Mouse (Mus musculus) CH12.LX (cell line): Measurements from ENCODE around the gene Zbtb38. TPM values are rescaled to one million over a fixed set of nuclear protein-coding genes. Genes with fewer than 3 reads are reported as not detected.
A peak's percentile ranks its signal among the peaks of the same experiment; 100 is the strongest.

Experiments
- DNase-seq: peaks from one replicate; pipeline ENCODE4 v3.0.0-alpha.2; 2013; ENCODE audit errors: extremely low read depth
- H3K27ac ChIP-seq: 2 replicates; pipeline ENCODE4 v1.5.1; 2012; ENCODE audit warnings: low read depth, mild to moderate bottlenecking, control low read depth, moderate library complexity; ENCODE audit not compliant: insufficient read depth
- H3K27me3 ChIP-seq: replicated peaks from 2 replicates; pipeline ENCODE3; 2012; ENCODE audit warnings: inconsistent platforms
- H3K36me3 ChIP-seq, 2 experiments: replicated peaks in 1 of 2; 2 replicates each; pipeline versions ENCODE3 to v1.6.1; 2012; ENCODE audit warnings: inconsistent platforms in 1 of 2, low read length in 1 of 2, mild to moderate bottlenecking in 1 of 2, mixed read lengths in 1 of 2, moderate library complexity in 1 of 2; ENCODE audit not compliant: control insufficient read depth in 1 of 2, insufficient read depth in 1 of 2
- H3K4me1 ChIP-seq, 2 experiments: 2 replicates each; pipeline ENCODE4 v1.6.1; 2012; ENCODE audit warnings: inconsistent platforms in 1 of 2, moderate library complexity in 1 of 2; ENCODE audit not compliant: insufficient read depth in 2 of 2, control insufficient read depth in 1 of 2
- H3K4me2 ChIP-seq: 2 replicates; pipeline ENCODE4 v1.6.1; 2012; ENCODE audit warnings: low read depth, mild to moderate bottlenecking, control low read depth; ENCODE audit not compliant: poor library complexity, insufficient read depth, severe bottlenecking
- H3K4me3 ChIP-seq, 3 experiments: fragments of 150-350 bp in 1 of 3; sonication (generic) in 1 of 3; replicated peaks in 1 of 3; 2 replicates each; pipeline versions ENCODE3 to v1.5.1; 2011 to 2012; ENCODE audit warnings: low read depth in 2 of 3, low read length in 2 of 3, mild to moderate bottlenecking in 2 of 3, moderate library complexity in 2 of 3, control low read depth in 1 of 3, improper control_type of control experiment in 1 of 3, inconsistent platforms in 1 of 3, mixed read lengths in 1 of 3; ENCODE audit not compliant: poor library complexity in 1 of 3
- H3K79me2 ChIP-seq: replicated peaks from 2 replicates; pipeline ENCODE4 v1.6.1; 2012; ENCODE audit warnings: mild to moderate bottlenecking, moderate library complexity; ENCODE audit not compliant: control insufficient read depth, poor library complexity, insufficient read depth, severe bottlenecking; ENCODE audit errors: extremely low read depth
- H3K9ac ChIP-seq: 2 replicates; pipeline ENCODE4 v1.6.1; 2012; ENCODE audit warnings: low read depth, mild to moderate bottlenecking, control low read depth, moderate library complexity; ENCODE audit not compliant: insufficient read depth
- H3K9me3 ChIP-seq: replicated peaks from 2 replicates; pipeline ENCODE3; 2012; ENCODE audit warnings: low read length, inconsistent platforms, mixed read lengths
- CHD2 ChIP-seq: IDR thresholded peaks from 2 replicates; pipeline ENCODE4 v1.6.1; 2011; ENCODE audit warnings: low read length, improper control_type of control experiment
- EP300 ChIP-seq: IDR thresholded peaks from 2 replicates; pipeline ENCODE4 v1.6.1; 2011; ENCODE audit warnings: low read length, improper control_type of control experiment
- JUND ChIP-seq: conservative IDR thresholded peaks from 2 replicates; pipeline ENCODE4 v1.6.1; 2011; ENCODE audit warnings: low read depth, low read length, improper control_type of control experiment
- KAT2A ChIP-seq: IDR thresholded peaks from 2 replicates; pipeline ENCODE4 v1.6.1; 2012; ENCODE audit warnings: low read length, improper control_type of control experiment, inconsistent platforms; ENCODE audit not compliant: insufficient replicate concordance
- MAX ChIP-seq: IDR thresholded peaks from 2 replicates; pipeline ENCODE4 v1.6.1; 2011; ENCODE audit warnings: low read length, improper control_type of control experiment
- MYC ChIP-seq: IDR thresholded peaks from 2 replicates; pipeline ENCODE4 v1.6.1; 2011; ENCODE audit warnings: low read depth, mild to moderate bottlenecking, improper control_type of control experiment, low read length
- NELFE ChIP-seq: IDR thresholded peaks from 2 replicates; pipeline ENCODE4 v1.6.1; 2011; ENCODE audit warnings: low read depth, low read length, improper control_type of control experiment
- NRF1 ChIP-seq: IDR thresholded peaks from 2 replicates; pipeline ENCODE4 v1.6.1; 2014; ENCODE audit warnings: low read depth, mild to moderate bottlenecking, inconsistent platforms, low read length, improper control_type of control experiment, moderate library complexity
- PAX5 ChIP-seq: IDR thresholded peaks from 2 replicates; pipeline ENCODE4 v1.6.1; 2012; ENCODE audit warnings: low read length, inconsistent platforms, mixed read lengths
- POLR2A ChIP-seq: IDR thresholded peaks from 2 replicates; pipeline ENCODE4 v1.6.1; 2011; ENCODE audit warnings: low read depth, mild to moderate bottlenecking, improper control_type of control experiment, low read length
- RCOR1 ChIP-seq: conservative IDR thresholded peaks from 2 replicates; pipeline ENCODE4 v1.6.1; 2012; ENCODE audit warnings: low read depth, mild to moderate bottlenecking, inconsistent platforms, low read length, improper control_type of control experiment
- TBP ChIP-seq: conservative IDR thresholded peaks from 2 replicates; pipeline ENCODE4 v1.6.1; 2011; ENCODE audit warnings: low read depth, low read length, improper control_type of control experiment
- UBTF ChIP-seq: IDR thresholded peaks from 2 replicates; pipeline ENCODE4 v1.6.1; 2012; ENCODE audit warnings: low read depth, mild to moderate bottlenecking, inconsistent platforms, low read length, improper control_type of control experiment, moderate library complexity
- ZKSCAN1 ChIP-seq: IDR thresholded peaks from 2 replicates; pipeline ENCODE4 v1.6.1; 2012; ENCODE audit warnings: low read depth, inconsistent platforms, low read length, improper control_type of control experiment, borderline replicate concordance
- ZMIZ1 ChIP-seq: IDR thresholded peaks from 2 replicates; pipeline ENCODE4 v1.6.1; 2012; ENCODE audit warnings: low read depth, mild to moderate bottlenecking, inconsistent platforms, low read length, improper control_type of control experiment
- dilution Hi-C: fragments of 300-500 bp; cut with MboI; formaldehyde crosslinking; loops from 2 replicates; pipeline ENCODE4 v1.14.3; 2020; ENCODE audit warnings: low sequenced_read_pairs; ENCODE audit not compliant: extremely low pct_unique_long_range_greater_than_20kb, extremely low pct_ligation_motif_present
- in situ Hi-C: fragments of 300-500 bp; cut with MboI; formaldehyde crosslinking; loops from 3 replicates; pipeline ENCODE4 v1.14.3; 2019; ENCODE audit warnings: low sequenced_read_pairs, low pct_ligation_motif_present, low pct_unique_long_range_greater_than_20kb, mixed read lengths
- polyA plus RNA-seq: library from polyadenylated mRNA; unstranded; fragments of >175 nt; gene quantifications from 2 replicates; pipeline ENCODE4 v1.2.1, GENCODE M21; 2012; ENCODE audit warnings: low read depth; ENCODE audit not compliant: insufficient read length
- total RNA-seq, 2 experiments: library from RNA; depleted of rRNA; stranded (reverse); fragments of 300-350 nt in 1 of 2; fragments of >200 nt in 1 of 2; gene quantifications; 2 replicates each; pipeline ENCODE4 v1.2.3; 2012 to 2014

Zbtb38 gene
- total and polyA plus RNA-seq, 3 experiments, result 51.7 to 102 (median 68.8) TPM

- Histone ChIP-seq H3K9ac (peak overlapping the region; percentile 88), H3K36me3 (peaks cover 23 to 26% of the 10 kb centered on the region in 2 experiments), H3K27me3 (no peaks in the 10 kb centered on the region), H3K27ac (peak overlapping the region; percentile 98), H3K79me2 (peaks cover 35% of the 10 kb centered on the region), H3K9me3 (peaks cover 23% of the 10 kb centered on the region), H3K4me1 (peaks cover 24 to 63% of the 10 kb centered on the region in 2 experiments), H3K4me2 (peak overlapping the region; percentile 97), H3K4me3 (peak overlapping the region in 2 of 3 experiments; percentile 20 to 75)
- in situ Hi-C loops (no loop called here), dilution Hi-C loops (no loop called here)
- TF ChIP-seq ZKSCAN1 (no peak), EP300 (no peak), MAX (no peak), JUND (no peak), NRF1 (no peak), TBP (0 out of 2 replicates have a peak, but pooled peaks have one; percentile 37), NELFE (peak; percentile 23; the same call in 1 of the 2 replicates), POLR2A (peak; percentile 57; the same call in 1 of the 2 replicates)
- DNase-seq, result peak; percentile 50
Measured at GRCm38 (mm10) chr9:96753392-96753791, 761 bp upstream of the Zbtb38 start.

GRCm38 (mm10) chr9:96751821-96752602 lies 619 bp downstream of the Zbtb38 start:
- in situ Hi-C loops, result no loop called here
- DNase-seq, result peak; percentile 55
- H3K9ac ChIP-seq, result peak overlapping the region; percentile 88
- H3K4me1 ChIP-seq, result peaks cover 21 to 58% of the 10 kb centered on the region in 2 experiments
- peak overlapping the region; percentile 60 for H3K4me2 ChIP-seq
- H3K9me3 ChIP-seq, result peaks cover 35% of the 10 kb centered on the region
- H3K27ac ChIP-seq, result peak overlapping the region; percentile 98
- dilution Hi-C loops, result no loop called here
- no peaks in the 10 kb centered on the region for H3K27me3 ChIP-seq
- peaks cover 37% of the 10 kb centered on the region for H3K79me2 ChIP-seq
- peaks cover 36 to 40% of the 10 kb centered on the region in 2 experiments for H3K36me3 ChIP-seq
- TF ChIP-seq ZMIZ1 (peak; percentile 25; the same call in 1 of the 2 replicates), CHD2 (no peak), KAT2A (no peak), RCOR1 (no peak), MYC (0 out of 2 replicates have a peak, but pooled peaks have one; percentile 6), PAX5 (no peak), NELFE (no peak), UBTF (0 out of 2 replicates have a peak, but pooled peaks have one; percentile 58), NRF1 (peak; percentile 33; the same call in 1 of the 2 replicates), TBP (0 out of 2 replicates have a peak, but pooled peaks have one; percentile 16), JUND (no peak; the same call in 1 of the 2 replicates)
- H3K4me3 ChIP-seq, result peak overlapping the region; percentile 67 to 75 (median 72)
